Mouse (Mus musculus): ENCODE data around the gene Gm28047.

DNA sequence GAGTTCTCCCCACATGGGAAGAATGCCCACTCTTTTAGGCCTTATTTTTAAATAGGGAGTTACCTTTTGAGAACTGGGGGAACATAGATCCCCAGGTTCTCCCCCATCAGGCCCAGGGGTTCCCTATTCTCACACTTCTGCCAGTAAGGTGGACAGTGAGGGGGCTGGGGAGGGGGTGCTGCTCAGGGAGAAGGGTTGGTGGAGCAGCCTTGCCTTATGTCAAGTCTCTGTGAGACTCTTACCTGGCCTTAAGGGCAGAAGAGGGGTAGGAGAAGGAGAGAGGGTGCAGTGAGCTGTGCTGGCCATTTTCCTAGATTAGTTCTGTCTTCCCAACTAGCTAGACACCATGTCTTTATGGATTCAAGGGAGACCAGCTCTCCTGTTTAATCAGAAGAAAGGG lies 112.4 kb downstream of the Gm28047 start:
- no peak for TF ChIP-seq CTCF (IDR thresholded peaks at IDR 0.05; ENCODE audit: extremely low read depth, insufficient read depth, low read length)
- TF ChIP-seq POLR2A (IDR thresholded peaks at IDR 0.05; ENCODE audit: extremely low read depth, insufficient read depth, low read length), result no peak
